Mouse (Mus musculus) limb, embryonic 14.5 days (tissue): ENCODE results near the gene Tenm2. TPM values are rescaled to one million over a fixed set of nuclear protein-coding genes. Genes with fewer than 3 reads are reported as not detected.

Experiments used
- ATAC-seq: fragments of 200-750 bp; cut with Nextera tagmentation; 2 replicates; pipeline ENCODE4 v1.8.0; 2017; ENCODE audit warnings: low read depth, moderate number of reproducible peaks, moderate TSS enrichment; ENCODE audit not compliant: low FRiP score
- DNase-seq: peaks from one replicate; pipeline ENCODE4 v3.0.0-alpha.2; 2015; ENCODE audit warnings: low spot score
- H3K27ac ChIP-seq: fragments of 300-500 bp; sonication (generic); replicated peaks from 2 replicates; pipeline ENCODE4 v1.5.1; 2014; ENCODE audit warnings: low read depth, mild to moderate bottlenecking, low read length, moderate library complexity, mixed read lengths
- H3K27me3 ChIP-seq: fragments of 300-500 bp; sonication (generic); 2 replicates; pipeline ENCODE4 v1.6.1; 2014; ENCODE audit warnings: low read length, mixed read lengths; ENCODE audit not compliant: control insufficient read depth, insufficient read depth
- H3K36me3 ChIP-seq: fragments of 300-500 bp; sonication (generic); 2 replicates; pipeline ENCODE4 v1.6.1; 2014; ENCODE audit warnings: mild to moderate bottlenecking, low read length, moderate library complexity, mixed read lengths; ENCODE audit not compliant: control insufficient read depth, insufficient read depth
- H3K4me1 ChIP-seq: fragments of 300-500 bp; sonication (generic); 2 replicates; pipeline ENCODE4 v1.6.1; 2014; ENCODE audit warnings: antibody characterized with exemption, low read length, mixed read lengths; ENCODE audit not compliant: control insufficient read depth, insufficient read depth
- H3K4me2 ChIP-seq: fragments of 300-500 bp; sonication (generic); replicated peaks from 2 replicates; pipeline ENCODE4 v1.6.1; 2014; ENCODE audit warnings: low read depth, mild to moderate bottlenecking, low read length, moderate library complexity; ENCODE audit not compliant: severe bottlenecking
- H3K4me3 ChIP-seq: fragments of 300-500 bp; sonication (generic); replicated peaks from 2 replicates; pipeline ENCODE4 v1.5.1; 2014; ENCODE audit warnings: low read length
- H3K9ac ChIP-seq: fragments of 300-500 bp; sonication (generic); 2 replicates; pipeline ENCODE4 v1.6.1; 2014; ENCODE audit warnings: mild to moderate bottlenecking, low read depth, low read length, moderate library complexity; ENCODE audit not compliant: severe bottlenecking
- H3K9me3 ChIP-seq: fragments of 300-500 bp; sonication (generic); 2 replicates; pipeline ENCODE4 v1.6.1; 2016; ENCODE audit warnings: low read length; ENCODE audit not compliant: control insufficient read depth
- POLR2A ChIP-seq: fragments of 200-500 bp; IDR thresholded peaks from 2 replicates; pipeline ENCODE4 v1.8.0; 2012; ENCODE audit warnings: inconsistent platforms, mild to moderate bottlenecking, moderate library complexity, borderline replicate concordance; ENCODE audit not compliant: insufficient read depth, insufficient read length; ENCODE audit errors: extremely low read depth
- WGBS: fragments of 180-500 bp; shearing (Covaris S2); extraction: QIAGEN DNeasy Blood & Tissue Kit; methylation state at CpG from one replicate; pipeline ENCODE4 v1.1.7; 2014; 5-methylcytosine and 5-hydroxymethylcytosine counted together
- polyA plus RNA-seq, 2 experiments: library from polyadenylated mRNA; depleted of rRNA in 1 of 2; stranded (reverse) in 1 of 2; unstranded in 1 of 2; fragments of >200 nt; fragmentation: Nextera tagmentation in 1 of 2; extraction: Ambion mirVana in 1 of 2; gene quantifications; 2 replicates each; pipeline versions ENCODE4 v1.2.1 to v1.2.3; 2012 to 2014

Tenm2 gene
- polyA plus RNA-seq, 2 experiments, result 3.7 to 5.6 TPM

DNA sequence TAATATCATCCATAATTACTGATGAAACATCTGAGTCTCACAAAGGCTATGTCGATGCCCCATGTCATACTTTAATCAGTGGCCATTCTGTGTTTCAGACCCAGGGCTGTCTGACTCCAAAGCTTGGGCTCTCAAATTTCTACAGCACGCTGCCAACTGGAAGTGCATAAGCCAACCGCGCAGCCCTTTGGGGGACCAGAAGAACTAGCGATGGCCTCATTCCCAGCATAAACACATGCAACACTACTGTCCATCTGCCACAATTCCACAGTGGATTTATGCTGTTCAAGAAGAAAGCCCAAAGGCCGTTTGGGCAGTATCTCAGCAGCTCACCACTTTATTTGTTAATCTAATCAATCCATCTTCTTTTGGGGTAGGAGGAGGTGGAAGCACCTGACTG lies 678.4 kb downstream of the Tenm2 start:
- DNase-seq (no peak), ATAC-seq (no peak)
- no peaks in the 10 kb centered on the region for H3K9me3 ChIP-seq
- H3K9ac ChIP-seq, result no peak overlapping the region
- WGBS, result 80% methylated on average over 6 of the region's 6 CpGs
- no peak overlapping the region for H3K27ac ChIP-seq
- no peak overlapping the region for H3K4me2 ChIP-seq
- TF ChIP-seq POLR2A, result no peak
- H3K27me3 ChIP-seq, result no peaks in the 10 kb centered on the region
- H3K36me3 ChIP-seq, result no peaks in the 10 kb centered on the region
- no peak overlapping the region for H3K4me3 ChIP-seq
- no peaks in the 10 kb centered on the region for H3K4me1 ChIP-seq

DNA sequence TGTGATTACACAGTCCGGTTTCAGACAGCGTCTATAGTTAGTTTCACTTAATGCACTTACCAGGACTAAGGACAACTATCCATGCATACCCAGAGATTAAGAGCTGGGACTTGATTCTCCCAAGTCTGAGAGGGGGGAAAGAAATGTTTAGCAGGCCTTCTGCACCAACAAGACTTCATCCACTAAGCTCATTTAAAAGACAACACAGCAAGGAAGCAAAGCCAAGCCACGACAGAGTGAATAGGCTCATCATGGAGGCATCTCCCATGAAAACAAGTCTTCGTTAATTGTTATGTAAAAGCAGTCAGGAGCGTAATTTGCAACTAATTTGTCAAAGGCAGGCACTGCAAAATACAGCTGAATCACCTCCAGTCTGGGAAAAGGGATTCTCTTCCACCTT lies 682.5 kb downstream of the Tenm2 start:
- no peak for TF ChIP-seq POLR2A
- Histone ChIP-seq H3K9ac (no peak overlapping the region), H3K4me3 (no peak overlapping the region), H3K36me3 (no peaks in the 10 kb centered on the region), H3K27me3 (no peaks in the 10 kb centered on the region), H3K4me1 (no peaks in the 10 kb centered on the region), H3K27ac (no peak overlapping the region), H3K4me2 (no peak overlapping the region), H3K9me3 (no peaks in the 10 kb centered on the region)
- ATAC-seq, result no peak
- no peak for DNase-seq
- WGBS, result 66% methylated on average over 5 of the region's 5 CpGs

DNA sequence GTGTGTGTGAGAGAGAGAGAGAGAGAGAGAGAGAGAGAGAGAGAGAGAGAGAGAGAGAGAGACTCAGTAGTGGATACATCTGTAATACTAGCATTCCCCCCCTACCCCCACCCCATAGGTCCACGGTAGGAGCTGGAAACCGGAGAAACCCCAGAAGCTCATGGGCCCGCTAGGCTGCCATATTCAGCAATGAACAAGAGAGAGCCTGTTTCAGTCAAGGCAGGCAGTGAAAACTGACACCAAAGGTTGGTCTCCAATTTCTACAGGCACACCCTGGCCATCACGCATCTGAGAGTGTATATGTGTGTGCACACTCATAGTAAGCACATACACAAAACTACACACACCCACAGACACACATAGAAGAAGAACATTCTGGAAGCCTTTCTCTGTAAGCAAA lies 685.1 kb downstream of the Tenm2 start:
- Histone ChIP-seq H3K4me1 (no peaks in the 10 kb centered on the region), H3K4me2 (no peak overlapping the region), H3K4me3 (no peak overlapping the region), H3K27ac (no peak overlapping the region), H3K27me3 (no peaks in the 10 kb centered on the region), H3K36me3 (no peaks in the 10 kb centered on the region), H3K9me3 (no peaks in the 10 kb centered on the region), H3K9ac (no peak overlapping the region)
- TF ChIP-seq POLR2A, result no peak
- 25% methylated on average over 4 of the region's 4 CpGs for WGBS
- DNase-seq (no peak), ATAC-seq (peak; percentile 44; the same call in 1 of the 2 replicates)

DNA sequence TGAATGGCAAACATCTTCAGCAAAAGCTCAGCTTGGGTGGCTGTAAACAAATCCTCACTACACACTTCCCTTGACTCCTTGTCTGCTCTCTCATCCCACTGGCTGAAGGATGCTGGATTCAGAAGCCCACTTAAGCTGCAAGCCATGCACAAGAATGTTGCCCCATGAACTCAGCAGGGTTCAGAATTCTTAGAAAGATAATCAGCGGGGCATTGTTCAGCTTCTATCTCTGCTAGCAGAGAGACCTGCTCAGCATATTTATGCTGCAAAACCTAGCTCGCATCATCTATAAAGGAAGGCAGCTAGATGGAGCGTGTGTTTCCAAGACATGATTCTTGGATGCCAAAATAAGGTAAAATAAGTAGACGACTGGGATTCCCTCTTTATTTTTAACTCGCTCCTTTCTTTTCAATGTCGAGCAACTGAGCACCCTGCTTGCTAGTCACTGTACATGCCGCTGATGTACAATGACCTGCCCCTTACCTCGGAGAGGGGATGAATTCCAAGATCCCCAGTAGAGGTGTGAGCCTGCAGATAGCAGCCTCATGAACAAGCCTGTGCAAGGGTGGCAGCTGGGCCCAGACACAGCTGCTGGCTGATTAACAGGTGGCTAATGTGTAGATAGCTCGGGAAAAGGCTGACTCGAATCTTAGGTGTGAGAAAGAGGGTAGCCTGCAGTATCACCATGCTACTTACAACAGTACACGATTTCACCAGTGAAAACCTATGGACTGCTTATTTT lies 686.2 kb downstream of the Tenm2 start:
- Histone ChIP-seq H3K36me3 (no peaks in the 10 kb centered on the region), H3K27ac (no peak overlapping the region), H3K4me3 (no peak overlapping the region), H3K9me3 (no peaks in the 10 kb centered on the region), H3K4me2 (no peak overlapping the region), H3K9ac (no peak overlapping the region), H3K27me3 (no peaks in the 10 kb centered on the region), H3K4me1 (no peaks in the 10 kb centered on the region)
- ATAC-seq (no peak), DNase-seq (no peak)
- no peak for TF ChIP-seq POLR2A
- whole genome bisulfite sequencing, result 62% methylated on average over 11 of the region's 11 CpGs

GRCm38 (mm10) chr11:36548139-36548538 lies 687.6 kb downstream of the Tenm2 start:
- no peaks in the 10 kb centered on the region for H3K36me3 ChIP-seq
- H3K9ac ChIP-seq, result no peak overlapping the region
- no peaks in the 10 kb centered on the region for H3K4me1 ChIP-seq
- H3K27ac ChIP-seq, result no peak overlapping the region
- no peaks in the 10 kb centered on the region for H3K27me3 ChIP-seq
- TF ChIP-seq POLR2A, result no peak
- no peak overlapping the region for H3K4me3 ChIP-seq
- WGBS, result 74% methylated on average over 4 of the region's 4 CpGs
- DNase-seq (no peak), ATAC-seq (no peak)
- H3K9me3 ChIP-seq, result no peaks in the 10 kb centered on the region
- no peak overlapping the region for H3K4me2 ChIP-seq
